Mouse (Mus musculus) bone marrow, adult 2 months (tissue): ENCODE data around the gene Ankrd44.

ENCODE experiments used
- CTCF ChIP-seq: fragments of 200-500 bp; IDR thresholded peaks from 2 replicates; pipeline ENCODE4 v1.5.1; 2011; ENCODE audit warnings: low read length, control low read depth; ENCODE audit not compliant: control insufficient read depth, insufficient read depth
- POLR2A ChIP-seq: fragments of 200-500 bp; IDR thresholded peaks from 2 replicates; pipeline ENCODE4 v1.6.1; 2011; ENCODE audit warnings: low read depth, mild to moderate bottlenecking, control low read depth, low read length, borderline replicate concordance; ENCODE audit not compliant: control insufficient read depth

DNA sequence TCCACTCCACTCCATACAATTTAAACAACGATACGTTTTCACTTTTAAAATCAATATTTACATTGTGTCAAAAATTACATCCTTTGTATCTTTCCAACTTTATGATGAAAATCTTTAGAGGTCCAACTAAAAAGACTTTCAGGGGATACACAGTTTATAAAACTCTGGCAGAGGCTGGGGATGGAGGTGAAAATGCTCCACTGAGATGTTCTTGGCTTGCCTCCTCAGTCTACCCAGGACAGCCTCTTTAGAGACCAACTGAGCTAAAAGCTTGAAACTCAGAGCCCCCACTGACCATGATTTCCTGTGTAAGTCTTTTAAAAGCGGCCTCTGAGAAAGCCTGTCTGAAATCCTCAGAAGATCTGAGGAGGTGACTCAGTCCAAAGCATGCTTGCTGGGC lies 17.4 kb downstream of the Ankrd44 start:
- TF ChIP-seq CTCF (no peak), POLR2A (no peak)
